Mouse (Mus musculus) limb, embryonic 14.5 days (tissue): ENCODE measurements at regions not wholly inside any gene's neighbourhood (a gene's known extent, or its start where the extent isn't known, plus 50 kb on each side); places are given as distances from the start of the nearest gene placed in this dataset.

Experiments
- ATAC-seq: fragments of 200-750 bp; cut with Nextera tagmentation; 2 replicates; pipeline ENCODE4 v1.8.0; 2017; ENCODE audit warnings: low read depth, moderate number of reproducible peaks, moderate TSS enrichment; ENCODE audit not compliant: low FRiP score
- DNase-seq: peaks from one replicate; pipeline ENCODE4 v3.0.0-alpha.2; 2015; ENCODE audit warnings: low spot score
- H3K27ac ChIP-seq: fragments of 300-500 bp; sonication (generic); replicated peaks from 2 replicates; pipeline ENCODE4 v1.5.1; 2014; ENCODE audit warnings: low read depth, mild to moderate bottlenecking, low read length, moderate library complexity, mixed read lengths
- H3K27me3 ChIP-seq: fragments of 300-500 bp; sonication (generic); 2 replicates; pipeline ENCODE4 v1.6.1; 2014; ENCODE audit warnings: low read length, mixed read lengths; ENCODE audit not compliant: control insufficient read depth, insufficient read depth
- H3K36me3 ChIP-seq: fragments of 300-500 bp; sonication (generic); 2 replicates; pipeline ENCODE4 v1.6.1; 2014; ENCODE audit warnings: mild to moderate bottlenecking, low read length, moderate library complexity, mixed read lengths; ENCODE audit not compliant: control insufficient read depth, insufficient read depth
- H3K4me1 ChIP-seq: fragments of 300-500 bp; sonication (generic); 2 replicates; pipeline ENCODE4 v1.6.1; 2014; ENCODE audit warnings: antibody characterized with exemption, low read length, mixed read lengths; ENCODE audit not compliant: control insufficient read depth, insufficient read depth
- H3K4me2 ChIP-seq: fragments of 300-500 bp; sonication (generic); replicated peaks from 2 replicates; pipeline ENCODE4 v1.6.1; 2014; ENCODE audit warnings: low read depth, mild to moderate bottlenecking, low read length, moderate library complexity; ENCODE audit not compliant: severe bottlenecking
- H3K4me3 ChIP-seq: fragments of 300-500 bp; sonication (generic); replicated peaks from 2 replicates; pipeline ENCODE4 v1.5.1; 2014; ENCODE audit warnings: low read length
- H3K9ac ChIP-seq: fragments of 300-500 bp; sonication (generic); 2 replicates; pipeline ENCODE4 v1.6.1; 2014; ENCODE audit warnings: mild to moderate bottlenecking, low read depth, low read length, moderate library complexity; ENCODE audit not compliant: severe bottlenecking
- H3K9me3 ChIP-seq: fragments of 300-500 bp; sonication (generic); 2 replicates; pipeline ENCODE4 v1.6.1; 2016; ENCODE audit warnings: low read length; ENCODE audit not compliant: control insufficient read depth
- POLR2A ChIP-seq: fragments of 200-500 bp; IDR thresholded peaks from 2 replicates; pipeline ENCODE4 v1.8.0; 2012; ENCODE audit warnings: inconsistent platforms, mild to moderate bottlenecking, moderate library complexity, borderline replicate concordance; ENCODE audit not compliant: insufficient read depth, insufficient read length; ENCODE audit errors: extremely low read depth
- whole genome bisulfite sequencing: fragments of 180-500 bp; shearing (Covaris S2); extraction: QIAGEN DNeasy Blood & Tissue Kit; methylation state at CpG from one replicate; pipeline ENCODE4 v1.1.7; 2014; 5-methylcytosine and 5-hydroxymethylcytosine counted together

DNA sequence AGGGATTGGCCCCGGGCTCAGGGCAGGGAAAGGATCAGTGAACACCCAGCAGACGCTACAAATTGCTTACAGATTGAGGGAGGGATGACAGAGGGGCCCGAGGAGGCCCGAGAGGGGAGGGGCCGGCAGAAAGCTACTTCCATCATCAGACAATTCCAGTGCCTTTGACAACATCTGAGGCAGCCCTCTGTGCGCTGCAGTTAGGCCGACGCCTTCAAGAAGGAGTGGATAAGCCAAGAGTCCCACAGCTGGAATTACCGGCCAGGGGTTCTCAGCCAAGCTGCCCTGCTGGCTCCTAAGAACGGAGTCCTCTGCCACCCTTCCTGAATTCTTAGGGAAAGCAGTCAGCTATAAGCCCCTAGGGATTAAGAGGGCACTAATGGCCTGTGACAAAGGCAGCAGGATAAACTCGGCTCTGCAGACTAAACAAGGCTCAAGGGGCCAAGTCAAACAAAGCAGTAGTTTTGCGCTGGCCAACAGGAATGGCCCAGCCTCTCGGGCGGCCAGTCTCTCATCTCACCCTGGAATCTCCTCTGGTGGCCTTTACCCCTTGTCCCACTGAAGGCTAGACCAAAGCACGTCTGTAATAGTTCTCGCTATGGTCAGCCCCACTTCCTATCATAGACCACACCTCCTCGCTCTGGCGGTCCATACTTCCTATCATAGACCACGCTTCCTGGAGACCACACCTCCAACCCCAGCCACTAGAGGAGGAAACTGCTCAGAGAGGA, 66.4 kb upstream of the Foxe1 start:
- WGBS = 12% methylated on average over 19 of the region's 19 CpGs
- no peak for ATAC-seq
- Histone ChIP-seq H3K27me3 (no peaks in the 10 kb centered on the region), H3K9me3 (no peaks in the 10 kb centered on the region), H3K4me2 (peak overlapping the region; percentile 29; the same call in 1 of the 2 replicates), H3K27ac (no peak overlapping the region), H3K9ac (no peak overlapping the region), H3K36me3 (no peaks in the 10 kb centered on the region), H3K4me3 (no peak overlapping the region), H3K4me1 (peaks cover 11% of the 10 kb centered on the region)
- peak; percentile 41 for DNase-seq
- no peak for TF ChIP-seq POLR2A

- 89% methylated on average over 9 of the region's 9 CpGs for WGBS
- Histone ChIP-seq H3K9me3 (no peaks in the 10 kb centered on the region), H3K4me1 (no peaks in the 10 kb centered on the region), H3K4me3 (no peak overlapping the region), H3K27ac (no peak overlapping the region), H3K9ac (no peak overlapping the region), H3K36me3 (no peaks in the 10 kb centered on the region), H3K4me2 (no peak overlapping the region), H3K27me3 (no peaks in the 10 kb centered on the region)
- ATAC-seq (no peak), DNase-seq (no peak)
- no peak for TF ChIP-seq POLR2A
Measured at GRCm38 (mm10) chr4:46286955-46287354, 56.5 kb upstream of the Foxe1 start.

DNA sequence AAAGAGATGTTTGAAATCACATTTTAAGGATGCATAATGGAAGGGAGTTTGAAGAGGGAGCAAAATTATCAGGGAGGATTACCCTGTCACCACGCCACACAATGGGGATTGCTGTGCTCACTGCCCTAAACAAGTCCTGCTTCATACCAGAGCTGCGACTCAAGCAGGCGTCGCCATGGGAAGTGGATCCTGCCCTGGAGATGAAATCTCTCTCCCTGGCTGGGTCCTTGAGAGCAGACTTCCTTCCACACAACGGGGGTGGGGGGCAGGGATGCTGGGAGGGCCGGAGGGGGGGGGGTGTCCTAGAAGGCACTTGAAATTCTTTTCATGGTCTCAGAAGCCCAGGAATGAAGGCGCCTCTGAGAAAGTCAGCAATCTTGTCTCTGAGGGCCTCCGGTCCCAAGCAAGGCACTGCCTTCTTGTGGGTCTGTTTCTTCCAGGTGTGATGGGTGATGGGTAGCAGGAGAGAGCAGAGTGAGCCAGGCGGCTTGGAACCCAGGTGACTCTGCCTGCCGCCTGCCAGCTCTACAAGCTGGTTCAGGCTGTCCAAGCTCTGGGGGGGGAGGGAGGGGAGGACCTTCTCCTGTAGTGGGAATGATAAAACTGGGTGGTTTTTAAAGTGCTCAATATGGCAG, 51.7 kb upstream of the Foxe1 start:
- no peak overlapping the region for H3K4me3 ChIP-seq
- WGBS = 38% methylated on average over 10 of the region's 10 CpGs
- H3K9ac ChIP-seq = no peak overlapping the region
- DNase-seq (no peak), ATAC-seq (no peak)
- H3K27ac ChIP-seq = no peak overlapping the region
- no peaks in the 10 kb centered on the region for H3K4me1 ChIP-seq
- no peaks in the 10 kb centered on the region for H3K9me3 ChIP-seq
- TF ChIP-seq POLR2A = no peak
- no peaks in the 10 kb centered on the region for H3K27me3 ChIP-seq
- H3K4me2 ChIP-seq = no peak overlapping the region
- no peaks in the 10 kb centered on the region for H3K36me3 ChIP-seq
